Mouse (Mus musculus) E14TG2a.4 (cell line): Measurements from ENCODE around the gene Ggnbp2.

Experiments
- CTCF ChIP-seq: conservative IDR thresholded peaks from 2 replicates; pipeline ENCODE4 v1.5.1; 2014; ENCODE audit warnings: low read length
- NANOG ChIP-seq: IDR thresholded peaks from 2 replicates; pipeline ENCODE4 v1.6.1; 2014; ENCODE audit warnings: borderline replicate concordance, low read length, mixed read lengths
- POU5F1 ChIP-seq: IDR thresholded peaks from 2 replicates; pipeline ENCODE4 v1.6.1; 2014; ENCODE audit warnings: low read length, borderline replicate concordance

DNA sequence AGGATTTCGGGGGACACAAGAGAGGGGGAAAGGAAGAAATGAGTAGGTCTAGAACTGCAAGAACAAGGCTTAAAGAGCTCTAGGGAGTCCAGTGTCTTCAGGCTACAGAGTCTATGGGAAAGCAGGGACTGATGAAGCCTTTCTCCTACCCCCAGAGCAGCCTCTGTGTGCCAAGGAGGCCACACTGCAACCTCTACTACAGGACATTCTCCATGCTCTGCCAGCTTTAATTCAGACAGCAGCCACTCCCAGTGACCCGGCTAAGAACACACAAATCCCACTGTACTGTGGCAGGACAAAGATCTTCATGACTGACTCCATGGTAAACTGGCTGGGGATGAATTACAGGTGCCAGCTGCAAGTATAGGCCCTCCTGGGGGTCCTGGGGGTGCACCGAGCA is 36.5 kb upstream of the Ggnbp2 start:
- TF ChIP-seq CTCF (no peak), NANOG (no peak), POU5F1 (no peak)
